Mouse (Mus musculus) myocyte (in vitro differentiated cells): ENCODE measurements around the gene Cipc.

Experiments
- E2F4 ChIP-seq: IDR thresholded peaks from one replicate; pipeline ENCODE4 v1.6.1; 2011; ENCODE audit warnings: mild to moderate bottlenecking, control low read depth, moderate library complexity; ENCODE audit not compliant: insufficient read depth
- MAX ChIP-seq: IDR thresholded peaks from one replicate; pipeline ENCODE4 v1.6.1; 2011; ENCODE audit warnings: low read depth, mild to moderate bottlenecking, control low read depth
- MYOD1 ChIP-seq, 3 experiments: IDR thresholded peaks; one replicate each; pipeline ENCODE4 v1.6.1; 2011; ENCODE audit warnings: control low read depth in 2 of 3, low read depth in 2 of 3, mild to moderate bottlenecking in 2 of 3, moderate library complexity in 1 of 3; ENCODE audit not compliant: insufficient read length in 2 of 3, control insufficient read depth in 1 of 3
- MYOG ChIP-seq, 3 experiments: IDR thresholded peaks; one replicate each; pipeline ENCODE4 v1.6.1; 2011; ENCODE audit warnings: control low read depth in 2 of 3, low read depth in 2 of 3, mild to moderate bottlenecking in 2 of 3; ENCODE audit not compliant: insufficient read length in 2 of 3, control insufficient read depth in 1 of 3, insufficient read depth in 1 of 3
- POLR2A ChIP-seq: IDR thresholded peaks from one replicate; pipeline ENCODE4 v1.6.1; 2011; ENCODE audit warnings: low read depth, mild to moderate bottlenecking, control low read depth, moderate library complexity; ENCODE audit not compliant: insufficient read length
- POLR2AphosphoS2 ChIP-seq: IDR thresholded peaks from one replicate; pipeline ENCODE4 v1.6.1; 2011; ENCODE audit warnings: low read depth, control low read depth; ENCODE audit not compliant: insufficient read length
- SRF ChIP-seq: IDR thresholded peaks from one replicate; pipeline ENCODE4 v1.6.1; 2011; ENCODE audit warnings: low read depth; ENCODE audit not compliant: control insufficient read depth, insufficient read length
- TCF12 ChIP-seq: IDR thresholded peaks from one replicate; pipeline ENCODE4 v1.6.1; 2011; ENCODE audit warnings: mild to moderate bottlenecking, control low read depth; ENCODE audit not compliant: poor library complexity, insufficient read depth, severe bottlenecking
- USF1 ChIP-seq: IDR thresholded peaks from one replicate; pipeline ENCODE4 v1.6.1; 2011; ENCODE audit warnings: low read depth, mild to moderate bottlenecking, control low read depth, moderate library complexity

DNA sequence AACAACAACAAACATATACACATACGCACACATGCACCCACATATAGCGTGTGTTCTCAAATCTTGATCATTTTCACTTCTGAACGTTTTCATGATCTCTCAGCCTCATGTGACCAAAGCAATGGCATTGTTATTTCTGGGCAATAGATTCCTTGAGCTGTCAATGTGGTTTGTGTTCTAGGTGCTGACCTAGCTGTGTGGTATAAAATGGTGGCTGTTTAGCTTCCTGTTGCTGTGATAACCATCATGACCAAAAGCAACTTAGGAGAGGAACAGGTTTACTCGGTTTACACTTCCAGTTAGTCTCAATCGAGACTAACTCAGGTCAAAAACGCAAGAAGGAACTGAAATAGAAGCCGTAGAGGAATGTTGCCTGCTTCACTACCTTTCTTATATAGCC is 24.2 kb downstream of the Cipc start:
- no peak for TF ChIP-seq POLR2A
- no peak for TF ChIP-seq MAX
- TF ChIP-seq TCF12: no peak
- TF ChIP-seq POLR2AphosphoS2: no peak
- no peak for TF ChIP-seq USF1
- no peak for TF ChIP-seq MYOD1 (IDR thresholded peaks at IDR 0.05; ENCODE audit: control insufficient read depth in 1 of 3, insufficient read length in 2 of 3, low read depth in 2 of 3)
- no peak for TF ChIP-seq SRF
- TF ChIP-seq MYOG (IDR thresholded peaks at IDR 0.05; ENCODE audit: control insufficient read depth in 1 of 3, insufficient read depth in 1 of 3, insufficient read length in 2 of 3, low read depth in 2 of 3): no peak
- TF ChIP-seq E2F4: no peak
